Mouse (Mus musculus) embryonic facial prominence, embryonic 10.5 days (tissue): ENCODE data around the gene 4931406P16Rik. TPM values are rescaled to one million over a fixed set of nuclear protein-coding genes. Genes with fewer than 3 reads are reported as not detected.
"Not testable (repeated sequence)": the region's sequence is repeated elsewhere in the genome, so short reads cannot be mapped to it uniquely, and the experiment has no call there.

Experiments used
- DNase-seq: peaks from one replicate; pipeline ENCODE4 v3.0.0-alpha.2; 2017; ENCODE audit warnings: low spot score
- H3K27ac ChIP-seq: fragments of 300-500 bp; sonication (generic); replicated peaks from 2 replicates; pipeline ENCODE4 v1.5.1; 2016; ENCODE audit warnings: mild to moderate bottlenecking
- H3K27me3 ChIP-seq: fragments of 300-500 bp; sonication (generic); replicated peaks from 2 replicates; pipeline ENCODE4 v1.6.1; 2016; ENCODE audit warnings: low read depth, mild to moderate bottlenecking; ENCODE audit not compliant: poor library complexity, severe bottlenecking
- H3K36me3 ChIP-seq: fragments of 300-500 bp; sonication (generic); replicated peaks from 2 replicates; pipeline ENCODE4 v1.6.1; 2016; ENCODE audit warnings: mild to moderate bottlenecking, moderate library complexity
- H3K4me1 ChIP-seq: fragments of 300-500 bp; sonication (generic); 2 replicates; pipeline ENCODE4 v1.6.1; 2016
- H3K4me3 ChIP-seq: fragments of 300-500 bp; sonication (generic); 2 replicates; pipeline ENCODE4 v1.5.1; 2016; ENCODE audit warnings: mild to moderate bottlenecking, moderate library complexity
- H3K9me3 ChIP-seq: fragments of 300-500 bp; sonication (generic); 2 replicates; pipeline ENCODE4 v1.6.1; 2016; ENCODE audit warnings: mild to moderate bottlenecking
- WGBS: fragments of 180-500 bp; shearing (Covaris S2); methylation state at CpG from one replicate; pipeline ENCODE4 v1.1.7; 2016; 5-methylcytosine and 5-hydroxymethylcytosine counted together
- polyA plus RNA-seq: library from polyadenylated mRNA; unstranded; fragments of >200 nt; fragmentation: Nextera tagmentation; extraction: Ambion mirVana; gene quantifications from 2 replicates; pipeline ENCODE4 v1.2.1, GENCODE M21; 2016

4931406P16Rik gene
- polyA plus RNA-seq, 1 experiment from 2014 or later: 27.8 TPM

- Histone ChIP-seq H3K4me3 (no peak overlapping the region), H3K36me3 (peaks cover 100% of the 10 kb centered on the region), H3K9me3 (peaks cover 4% of the 10 kb centered on the region; the same call in 1 of the 2 replicates), H3K27me3 (no peaks in the 10 kb centered on the region), H3K27ac (no peak overlapping the region), H3K4me1 (peaks cover 3% of the 10 kb centered on the region; the same call in 1 of the 2 replicates)
- no peak for DNase-seq
- WGBS: 92% methylated on average over 9 of the region's 9 CpGs
These were observed 91.6 kb downstream of the 4931406P16Rik start for GRCm38 (mm10) chr7:34221594-34222250.

DNA sequence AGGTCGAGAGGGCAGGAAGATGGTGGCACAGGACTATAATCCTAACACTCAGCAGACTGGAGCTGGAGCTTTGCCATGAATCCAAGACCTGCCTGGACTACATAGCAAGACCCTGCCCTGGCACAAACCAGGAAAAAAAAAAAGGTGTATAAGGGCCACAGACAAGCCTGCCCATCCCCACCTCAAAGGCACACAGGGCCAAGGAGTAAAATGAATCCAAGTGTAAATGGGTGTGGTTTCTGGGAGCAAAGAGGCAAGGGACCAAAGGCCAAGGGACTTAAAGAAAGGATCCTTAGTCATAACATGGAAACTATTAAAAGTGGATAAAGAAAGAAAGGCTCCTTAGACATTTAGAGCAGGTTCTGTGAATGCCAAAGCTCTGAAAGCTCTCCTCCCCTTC is 94.9 kb downstream of the 4931406P16Rik start:
- Histone ChIP-seq H3K27me3 (no peaks in the 10 kb centered on the region), H3K27ac (no peak overlapping the region), H3K36me3 (peaks cover 100% of the 10 kb centered on the region), H3K4me3 (no peak overlapping the region), H3K9me3 (peaks cover 4% of the 10 kb centered on the region; the same call in 1 of the 2 replicates), H3K4me1 (no peaks in the 10 kb centered on the region)
- DNase-seq: no peak
- WGBS: 77% methylated on average over 1 of the region's 1 CpGs

DNA sequence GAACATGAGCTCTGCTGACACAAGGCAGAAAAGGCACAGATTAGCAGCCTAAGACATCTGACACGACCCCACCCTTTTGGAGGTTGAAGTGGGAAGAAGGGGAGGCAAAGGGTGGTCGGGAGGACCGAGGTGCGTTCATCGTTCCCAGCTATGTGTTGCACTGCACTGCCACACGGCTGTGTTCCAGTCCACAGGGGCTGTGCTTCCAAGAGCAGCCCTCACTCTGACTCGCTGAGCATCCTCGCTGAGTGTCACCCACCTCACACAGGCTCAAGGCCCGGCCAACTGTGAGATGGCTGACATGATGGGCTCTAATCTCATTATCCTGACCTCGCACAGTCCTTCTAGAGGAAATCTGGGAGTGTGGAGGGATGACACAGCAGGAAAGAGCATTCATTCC is 96.9 kb downstream of the 4931406P16Rik start:
- Histone ChIP-seq H3K27me3 (no peaks in the 10 kb centered on the region), H3K9me3 (no peaks in the 10 kb centered on the region), H3K4me3 (no peak overlapping the region), H3K36me3 (peaks cover 100% of the 10 kb centered on the region), H3K27ac (no peak overlapping the region), H3K4me1 (no peaks in the 10 kb centered on the region)
- WGBS: 88% methylated on average over 10 of the region's 10 CpGs
- DNase-seq: no peak

DNA sequence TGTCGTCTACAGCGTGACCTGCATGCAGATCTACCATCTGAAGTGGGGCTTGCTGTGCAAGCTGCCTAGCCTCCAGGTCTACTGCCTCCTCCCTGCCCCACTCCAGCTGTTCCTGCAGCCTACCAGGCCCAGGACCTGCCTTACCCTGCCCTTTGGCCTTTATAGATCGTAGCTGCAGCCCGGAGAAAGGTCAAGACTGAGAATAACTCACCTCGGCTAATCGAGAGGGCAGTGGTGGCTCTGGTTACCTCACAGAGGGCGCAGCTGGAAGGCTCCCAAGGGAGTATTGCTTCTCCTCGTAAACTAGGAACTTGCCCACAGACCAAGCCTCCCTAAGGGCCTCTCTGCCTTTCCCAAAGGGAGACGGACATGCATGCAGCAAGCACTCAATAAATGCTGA is 97.9 kb downstream of the 4931406P16Rik start:
- DNase-seq: no peak
- H3K36me3 ChIP-seq: peaks cover 100% of the 10 kb centered on the region
- no peaks in the 10 kb centered on the region for H3K27me3 ChIP-seq
- H3K4me3 ChIP-seq: no peak overlapping the region
- H3K4me1 ChIP-seq: no peaks in the 10 kb centered on the region
- H3K9me3 ChIP-seq: no peaks in the 10 kb centered on the region
- WGBS: 80% methylated on average over 9 of the region's 9 CpGs
- H3K27ac ChIP-seq: no peak overlapping the region

- DNase-seq: no peak
- Histone ChIP-seq H3K4me3 (no peak overlapping the region), H3K27ac (no peak overlapping the region), H3K36me3 (peaks cover 100% of the 10 kb centered on the region), H3K27me3 (no peaks in the 10 kb centered on the region), H3K9me3 (no peaks in the 10 kb centered on the region), H3K4me1 (no peaks in the 10 kb centered on the region)
- WGBS: 94% methylated on average over 8 of the region's 8 CpGs
These were observed 98.7 kb downstream of the 4931406P16Rik start for GRCm38 (mm10) chr7:34214644-34215043.

- no peak for DNase-seq
- 95% methylated on average over 7 of the region's 7 CpGs for WGBS
- Histone ChIP-seq H3K27ac (no peak overlapping the region), H3K4me3 (no peak overlapping the region), H3K4me1 (no peaks in the 10 kb centered on the region), H3K9me3 (no peaks in the 10 kb centered on the region), H3K36me3 (peaks cover 100% of the 10 kb centered on the region), H3K27me3 (no peaks in the 10 kb centered on the region)
These were observed 100.1 kb downstream of the 4931406P16Rik start for GRCm38 (mm10) chr7:34213281-34213680.

GRCm38 (mm10) chr7:34208027-34208745 is 105.2 kb downstream of the 4931406P16Rik start:
- Histone ChIP-seq H3K36me3 (peaks cover 100% of the 10 kb centered on the region), H3K4me3 (no peak overlapping the region), H3K27ac (no peak overlapping the region), H3K9me3 (no peaks in the 10 kb centered on the region), H3K4me1 (no peaks in the 10 kb centered on the region), H3K27me3 (no peaks in the 10 kb centered on the region)
- no peak for DNase-seq
- WGBS: 94% methylated on average over 9 of the region's 9 CpGs

GRCm38 (mm10) chr7:34206331-34206730 is 107.0 kb downstream of the 4931406P16Rik start:
- Histone ChIP-seq H3K36me3 (peaks cover 100% of the 10 kb centered on the region), H3K9me3 (no peaks in the 10 kb centered on the region), H3K27me3 (no peaks in the 10 kb centered on the region), H3K4me3 (no peak overlapping the region), H3K4me1 (no peaks in the 10 kb centered on the region), H3K27ac (no peak overlapping the region)
- DNase-seq: no peak
- WGBS: 94% methylated on average over 6 of the region's 6 CpGs

DNA sequence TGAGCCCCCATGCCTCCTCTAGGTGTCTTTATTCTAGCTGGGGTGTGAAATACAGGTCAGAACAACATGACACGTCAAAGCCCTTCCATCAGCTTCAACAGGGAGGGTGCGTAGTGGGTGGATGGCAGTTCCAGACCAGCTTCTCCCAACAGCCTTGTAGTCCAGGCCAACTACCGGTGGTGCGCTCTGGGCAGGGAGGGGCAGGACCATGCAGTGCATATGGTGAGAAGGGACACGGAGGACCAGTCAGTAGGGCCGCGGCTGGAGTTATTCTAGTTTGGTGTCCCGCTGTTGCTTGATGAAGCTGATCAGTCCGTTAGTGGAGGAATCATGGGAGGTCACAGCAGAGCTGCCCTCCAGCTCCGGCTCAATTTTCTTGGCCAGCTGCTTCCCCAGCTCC is 111.2 kb downstream of the 4931406P16Rik start:
- H3K4me3 ChIP-seq, H3K27ac ChIP-seq, H3K27me3 ChIP-seq, H3K9me3 ChIP-seq, DNase-seq, H3K4me1 ChIP-seq: not testable (repeated sequence)
- H3K36me3 ChIP-seq: peaks cover 69% of the 10 kb centered on the region
- 95% methylated on average over 10 of the region's 10 CpGs for WGBS

- DNase-seq: no peak
- Histone ChIP-seq H3K27ac (no peak overlapping the region), H3K4me1 (peaks cover under 1% of the 10 kb centered on the region; the same call in 1 of the 2 replicates), H3K4me3 (no peak overlapping the region), H3K36me3 (peaks cover 56% of the 10 kb centered on the region), H3K27me3 (no peaks in the 10 kb centered on the region), H3K9me3 (peaks cover 4% of the 10 kb centered on the region; the same call in 1 of the 2 replicates)
- WGBS: 96% methylated on average over 2 of the region's 2 CpGs
These were observed 112.5 kb downstream of the 4931406P16Rik start for GRCm38 (mm10) chr7:34200829-34201228.

DNA sequence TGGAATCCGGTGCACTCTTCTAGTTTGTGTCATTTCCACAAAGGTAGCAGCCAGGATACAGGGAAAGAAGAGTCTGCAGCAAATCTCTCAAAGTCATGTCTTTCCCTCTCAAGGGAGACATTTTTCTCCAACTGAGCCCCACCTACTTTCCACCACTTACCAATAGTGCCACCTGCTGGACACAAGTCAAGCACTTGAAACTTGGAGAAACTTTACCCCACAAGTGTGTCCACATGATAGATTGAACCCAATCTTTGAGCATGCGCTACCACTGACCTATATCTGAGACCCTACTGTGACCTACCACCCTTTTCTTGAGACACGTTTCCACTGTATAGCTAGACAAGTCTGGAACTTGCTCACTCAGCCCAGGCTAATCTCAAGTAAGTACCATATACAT is 115.0 kb downstream of the 4931406P16Rik start:
- no peak for DNase-seq
- H3K27ac ChIP-seq: no peak overlapping the region
- WGBS: 50% methylated on average over 3 of the region's 3 CpGs

DNA sequence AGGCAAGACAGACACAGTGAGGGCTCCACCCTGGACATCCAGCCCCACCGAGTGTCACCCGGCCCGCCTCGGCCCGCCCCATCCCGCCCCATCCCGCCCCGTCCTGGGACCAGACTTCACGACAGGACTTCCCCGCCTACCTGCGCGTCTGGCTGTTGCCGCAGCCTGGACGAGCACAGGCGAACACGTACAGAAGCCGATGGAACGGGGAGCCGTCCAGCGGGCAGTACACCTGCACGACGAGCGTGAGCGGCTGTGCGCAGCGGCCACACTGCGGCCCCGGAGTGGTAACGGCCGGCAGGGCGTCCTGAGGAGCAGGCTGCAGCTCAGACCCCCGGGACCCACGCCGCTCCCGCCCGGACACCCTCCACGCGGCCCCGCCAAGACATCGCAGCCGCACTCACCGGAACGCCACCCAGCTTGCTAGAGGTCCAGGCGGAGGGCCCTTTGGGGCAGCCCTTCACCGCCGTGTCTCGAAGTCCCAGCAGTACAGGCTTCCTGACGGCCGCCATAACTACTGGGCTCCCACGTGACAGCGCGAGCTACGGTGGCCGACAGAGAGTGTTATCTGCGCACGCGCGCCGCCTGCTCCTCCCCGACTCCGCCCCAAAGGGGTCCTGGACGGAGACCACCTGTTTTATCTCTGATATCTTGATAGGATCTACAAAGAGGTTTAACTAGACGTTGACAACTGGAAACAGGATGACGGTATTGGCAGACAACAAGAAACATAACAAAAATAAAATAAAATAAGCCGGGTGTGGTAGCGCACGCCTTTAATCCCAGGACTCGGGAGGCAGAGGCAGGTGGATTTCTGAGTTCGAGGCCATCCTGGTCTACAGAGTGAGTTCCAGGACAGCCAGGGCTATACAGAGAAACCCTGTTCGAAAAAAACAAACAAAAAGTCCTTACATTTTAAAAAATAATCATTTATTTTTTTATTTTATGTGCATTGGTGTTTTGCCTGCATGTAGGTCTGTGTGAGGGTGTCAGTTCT is 116.9 kb downstream of the 4931406P16Rik start, which contains the start of gene Pdcd2l:
Pdcd2l (minus strand) TSS at position 530 of the 997 bp plus-strand sequence.
- peaks cover 4% of the 10 kb centered on the region; the same call in 1 of the 2 replicates for H3K9me3 ChIP-seq
- H3K4me1 ChIP-seq: peaks cover 7% of the 10 kb centered on the region
- peaks cover 41% of the 10 kb centered on the region for H3K36me3 ChIP-seq
- DNase-seq: peak; percentile 94
- H3K27ac ChIP-seq: peak within 1 kb of the TSS; percentile 90
- peak within 1 kb of the TSS; percentile 97 for H3K4me3 ChIP-seq
- WGBS: 3% methylated on average over 70 of the region's 70 CpGs
- H3K27me3 ChIP-seq: no peaks in the 10 kb centered on the region

More for the DNA sequence above, 115.0 kb downstream of the 4931406P16Rik start:
- Histone ChIP-seq H3K36me3 (peaks cover 43% of the 10 kb centered on the region), H3K27me3 (no peaks in the 10 kb centered on the region), H3K4me3 (no peak overlapping the region), H3K9me3 (peaks cover 4% of the 10 kb centered on the region; the same call in 1 of the 2 replicates), H3K4me1 (peaks cover 7% of the 10 kb centered on the region)
